7 mouse cellular contexts compared by ENCODE assay signal in the genomic region with DNA sequence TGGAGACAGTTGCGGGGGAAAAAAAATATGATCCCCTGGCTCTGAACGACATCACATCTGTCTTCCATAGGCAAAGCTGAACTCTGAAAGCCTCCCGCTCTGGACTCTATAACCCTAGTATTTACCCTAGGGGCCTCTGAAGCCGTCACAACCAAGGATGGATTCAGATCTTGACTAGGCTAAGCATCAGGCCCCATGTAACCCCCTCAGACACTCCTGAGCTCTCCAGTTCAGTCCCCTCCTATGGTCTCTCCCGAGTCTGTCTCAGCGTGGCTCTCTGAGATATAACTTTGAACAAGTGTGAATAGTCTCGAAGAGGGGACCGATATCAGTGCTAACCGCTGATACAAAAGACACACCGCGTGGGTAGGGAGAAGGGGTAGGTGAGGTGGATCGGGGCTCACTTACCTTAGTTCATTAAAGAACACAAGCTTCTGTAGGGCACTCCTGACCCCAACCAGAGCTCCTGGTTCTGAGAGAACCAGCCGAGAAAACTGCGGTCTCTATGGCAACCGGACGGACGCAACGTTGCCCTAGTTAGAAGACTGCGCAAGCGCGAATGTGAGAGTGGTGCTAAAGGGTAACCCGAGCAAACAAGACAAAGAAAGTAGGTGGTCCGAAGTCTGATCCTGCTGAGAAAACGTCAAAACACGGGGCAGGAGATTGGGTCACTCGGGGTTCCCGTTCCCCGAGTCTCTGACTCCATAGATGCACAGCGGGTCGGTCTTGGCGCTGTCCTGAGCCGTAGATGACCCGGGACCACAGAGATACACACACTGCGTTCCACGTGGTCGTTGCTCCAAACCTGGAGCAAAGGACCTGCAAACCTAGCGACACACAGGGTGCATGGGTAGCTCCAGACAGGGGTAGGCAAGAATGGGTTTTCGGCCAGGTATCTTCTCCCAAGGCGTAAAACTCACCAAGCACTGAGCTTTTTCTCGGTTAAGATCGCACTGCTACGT. TPM values are rescaled to one million over a fixed set of nuclear protein-coding genes. Genes with fewer than 3 reads are reported as not detected.
DNase-seq lines count a peak whose midpoint lies in the region; ATAC-seq and TF ChIP-seq lines count a peak whose summit lies in the region.

No protein-coding gene starts in this region.

- intact Hi-C loops in left cerebral cortex, postnatal 14 days (cut with DNase I): loop anchor here (5.0 kb wide), 1 partner anchor 46 kb away; no protein-coding TSS in a partner anchor

- DNase-seq in adrenal gland, postnatal 25 days: peak; percentile 66
- DNase-seq in left cerebral cortex, postnatal 14 days (ENCODE audit: low spot score in 2 of 2): peak; percentile 76 to 79
- peak; percentile 86 for DNase-seq in right cerebral cortex, postnatal 10 days (ENCODE audit: low spot score in 2 of 2)

- peak overlapping the region; percentile 29 for H3K4me3 ChIP-seq in intestine, postnatal 0 days (ENCODE audit: low read depth, low read length)

- peak overlapping the region; percentile 67 for H3K4me2 ChIP-seq in intestine, postnatal 0 days (replicated peaks; ENCODE audit: low read depth)

- no peak overlapping the region for H3K27ac ChIP-seq in intestine, postnatal 0 days (ENCODE audit: low read depth, low read length)

- H3K36me3 ChIP-seq in intestine, postnatal 0 days (ENCODE audit: control insufficient read depth, insufficient read depth): no peaks in the 10 kb centered on the region

- TF ChIP-seq CTCF in intestine, postnatal 0 days (IDR thresholded peaks at IDR 0.05; ENCODE audit: low read depth): no peak

- 9% methylated on average over 42 of the region's 42 CpGs for WGBS in intestine, postnatal 0 days

- no peaks in the 10 kb centered on the region for H3K27me3 ChIP-seq in intestine, postnatal 0 days (replicated peaks; ENCODE audit: control insufficient read depth, insufficient read depth, low read length)

- peak; percentile 60 for ATAC-seq in common myeloid progenitor, adult 5-6 weeks (replicated peaks; ENCODE audit: low read depth, poor library complexity, severe bottlenecking)
- ATAC-seq in granulocyte monocyte progenitor cell, adult 5-6 weeks (replicated peaks; ENCODE audit: poor library complexity, severe bottlenecking): peak; percentile 57
- peak; percentile 73; the same call in 1 of the 2 replicates for ATAC-seq in intestine, postnatal 0 days
- ATAC-seq in megakaryocyte, adult 5-6 weeks (ENCODE audit: poor library complexity, severe bottlenecking): peak; percentile 30; the same call in 1 of the 2 replicates

- H3K9ac ChIP-seq in intestine, postnatal 0 days (ENCODE audit: low read depth, low read length): peak overlapping the region; percentile 0; the same call in 1 of the 2 replicates

- peaks cover 4% of the 10 kb centered on the region; the same call in 1 of the 2 replicates for H3K4me1 ChIP-seq in intestine, postnatal 0 days (replicated peaks; ENCODE audit: control insufficient read depth, insufficient read depth, low read length)

- H3K9me3 ChIP-seq in intestine, postnatal 0 days (ENCODE audit: control insufficient read depth): no peaks in the 10 kb centered on the region

RNA-seq across cellular contexts. Expression of a gene that starts 0.6 kb away (rescaled TPM):
- 0.21 TPM in 1 of 2 replicates, not detected in the other for total RNA-seq in adrenal gland, postnatal 25 days (2021)
- 0.18 TPM in 1 of 2 replicates, not detected in the other for total RNA-seq in common myeloid progenitor, adult 5-6 weeks (2017)
- not detected in 2 replicates for total RNA-seq in granulocyte monocyte progenitor cell, adult 5-6 weeks (2014; fragmentation: Nextera tagmentation)
- 0.15 TPM in 1 of 2 replicates, not detected in the other for total RNA-seq in granulocyte monocyte progenitor cell, adult 5-6 weeks (2017)
- 0.08 TPM in 1 of 2 replicates, not detected in the other for polyA plus RNA-seq in intestine, postnatal 0 days (2015; fragmentation: Nextera tagmentation; extraction: Ambion mirVana)
- 1 to 10 TPM; 1.3 to 1.7 TPM for total RNA-seq in left cerebral cortex, postnatal 14 days (2021)
- total RNA-seq in megakaryocyte, adult 5-6 weeks (2015): not detected in 2 replicates
- not detected in 2 replicates for total RNA-seq in megakaryocyte, adult 5-6 weeks (2017)

RNA-seq across cellular contexts. Expression of a gene that starts 47.4 kb away (rescaled TPM):
- total RNA-seq in adrenal gland, postnatal 25 days (2021): 0.18 TPM in 1 of 2 replicates, not detected in the other
- total RNA-seq in common myeloid progenitor, adult 5-6 weeks (2017): not detected in 2 replicates
- not detected in 2 replicates for total RNA-seq in granulocyte monocyte progenitor cell, adult 5-6 weeks (2014; fragmentation: Nextera tagmentation)
- not detected in 2 replicates for total RNA-seq in granulocyte monocyte progenitor cell, adult 5-6 weeks (2017)
- not detected in 2 replicates for polyA plus RNA-seq in intestine, postnatal 0 days (2015; fragmentation: Nextera tagmentation; extraction: Ambion mirVana)
- not detected for total RNA-seq in left cerebral cortex, postnatal 14 days (2021)
- 0.58 TPM in 1 of 2 replicates, not detected in the other for total RNA-seq in megakaryocyte, adult 5-6 weeks (2015)
- 0.11 TPM in 1 of 2 replicates, not detected in the other for total RNA-seq in megakaryocyte, adult 5-6 weeks (2017)

RNA-seq across cellular contexts. Expression of a gene that starts 49.8 kb away (rescaled TPM):
- 2.6 and 2.7 TPM in 2 replicates for total RNA-seq in adrenal gland, postnatal 25 days (2021)
- 0.23 TPM in 1 of 2 replicates, not detected in the other for total RNA-seq in common myeloid progenitor, adult 5-6 weeks (2017)
- total RNA-seq in granulocyte monocyte progenitor cell, adult 5-6 weeks (2014; fragmentation: Nextera tagmentation): 0.79 and 1.2 TPM in 2 replicates
- not detected in 2 replicates for total RNA-seq in granulocyte monocyte progenitor cell, adult 5-6 weeks (2017)
- 7.8 and 8.1 TPM in 2 replicates for polyA plus RNA-seq in intestine, postnatal 0 days (2015; fragmentation: Nextera tagmentation; extraction: Ambion mirVana)
- 1 to 10 TPM in 1 of 2 experiments, under 1 TPM in 1; 0.59 to 1.1 TPM for total RNA-seq in left cerebral cortex, postnatal 14 days (2021)
- not detected in 2 replicates for total RNA-seq in megakaryocyte, adult 5-6 weeks (2015)
- total RNA-seq in megakaryocyte, adult 5-6 weeks (2017): not detected in 2 replicates
